Mouse (Mus musculus) MEL (cell line): ENCODE data around the gene Gab2. TPM values are rescaled to one million over a fixed set of nuclear protein-coding genes. Genes with fewer than 3 reads are reported as not detected.

Source experiments
- DNase-seq: peaks from one replicate; pipeline ENCODE4 v3.0.0; 2011; ENCODE audit warnings: low read depth, low spot score
- H3K27ac ChIP-seq: 2 replicates; pipeline ENCODE4 v1.5.1; 2012; ENCODE audit warnings: low read depth, mild to moderate bottlenecking, control low read depth, low read length, moderate library complexity; ENCODE audit not compliant: control insufficient read depth
- H3K27me3 ChIP-seq, 2 experiments: fragments of 150-350 bp in 1 of 2; sonication (generic) in 1 of 2; 2 replicates each; pipeline ENCODE4 v1.6.1; 2012; ENCODE audit warnings: low read length in 2 of 2, mild to moderate bottlenecking in 2 of 2, improper control_type of control experiment in 1 of 2, moderate library complexity in 1 of 2; ENCODE audit not compliant: insufficient read depth in 2 of 2, control insufficient read depth in 1 of 2
- H3K36me3 ChIP-seq, 2 experiments: 2 replicates each; pipeline ENCODE4 v1.6.1; 2012 to 2014; ENCODE audit warnings: low read length in 2 of 2, improper control_type of control experiment in 1 of 2, inconsistent platforms in 1 of 2, mild to moderate bottlenecking in 1 of 2; ENCODE audit not compliant: insufficient read depth in 2 of 2, control insufficient read depth in 1 of 2
- H3K4me1 ChIP-seq, 2 experiments: fragments of 150-350 bp in 1 of 2; sonication (generic) in 1 of 2; 2 replicates each; pipeline ENCODE4 v1.6.1; 2012; ENCODE audit warnings: low read length in 2 of 2, improper control_type of control experiment in 1 of 2, mild to moderate bottlenecking in 1 of 2; ENCODE audit not compliant: insufficient read depth in 2 of 2, control insufficient read depth in 1 of 2
- H3K4me3 ChIP-seq, 2 experiments: fragments of 150-350 bp in 1 of 2; sonication (generic) in 1 of 2; 2 replicates each; pipeline ENCODE4 v1.5.1; 2012; ENCODE audit warnings: low read depth in 2 of 2, low read length in 2 of 2, mild to moderate bottlenecking in 2 of 2, moderate library complexity in 2 of 2, control low read depth in 1 of 2, improper control_type of control experiment in 1 of 2; ENCODE audit not compliant: control insufficient read depth in 1 of 2, insufficient read depth in 1 of 2
- H3K79me2 ChIP-seq: 2 replicates; pipeline ENCODE4 v1.6.1; 2012; ENCODE audit warnings: mild to moderate bottlenecking, low read length, moderate library complexity; ENCODE audit not compliant: control insufficient read depth, poor library complexity, insufficient read depth
- H3K9ac ChIP-seq: 2 replicates; pipeline ENCODE4 v1.6.1; 2012; ENCODE audit warnings: low read depth, mild to moderate bottlenecking, control low read depth, low read length, moderate library complexity; ENCODE audit not compliant: control insufficient read depth, poor library complexity, severe bottlenecking
- H3K9me3 ChIP-seq: fragments of 150-350 bp; sonication (generic); replicated peaks from 2 replicates; pipeline ENCODE4 v1.6.1; 2012; ENCODE audit warnings: mild to moderate bottlenecking, low read length, improper control_type of control experiment, moderate library complexity; ENCODE audit not compliant: insufficient read depth
- BHLHE40 ChIP-seq: IDR thresholded peaks from 2 replicates; pipeline ENCODE4 v1.6.1; 2012; ENCODE audit warnings: low read depth, mild to moderate bottlenecking, inconsistent platforms, low read length, improper control_type of control experiment, borderline replicate concordance
- CHD1 ChIP-seq: IDR thresholded peaks from 2 replicates; pipeline ENCODE4 v1.6.1; 2012; ENCODE audit warnings: low read depth, mild to moderate bottlenecking, inconsistent platforms, low read length, improper control_type of control experiment
- CHD2 ChIP-seq: IDR thresholded peaks from 2 replicates; pipeline ENCODE4 v1.6.1; 2011; ENCODE audit warnings: low read length, improper control_type of control experiment
- CTCF ChIP-seq, 3 experiments: IDR thresholded peaks in 2 of 3; conservative IDR thresholded peaks in 1 of 3; 2 replicates each; pipeline ENCODE4 v1.5.1; 2011 to 2012; ENCODE audit warnings: low read length in 3 of 3, low read depth in 2 of 3, mild to moderate bottlenecking in 2 of 3, improper control_type of control experiment in 1 of 3, inconsistent platforms in 1 of 3, mixed read lengths in 1 of 3, moderate library complexity in 1 of 3; ENCODE audit not compliant: control insufficient read depth in 1 of 3, insufficient read depth in 1 of 3, poor library complexity in 1 of 3, severe bottlenecking in 1 of 3
- E2F4 ChIP-seq: IDR thresholded peaks from 2 replicates; pipeline ENCODE4 v1.6.1; 2011; ENCODE audit warnings: low read depth, low read length, improper control_type of control experiment, borderline replicate concordance
- ELF1 ChIP-seq: IDR thresholded peaks from 2 replicates; pipeline ENCODE4 v1.6.1; 2014; ENCODE audit warnings: low read depth, mild to moderate bottlenecking, inconsistent platforms, low read length, improper control_type of control experiment, moderate library complexity
- GABPA ChIP-seq: IDR thresholded peaks from 2 replicates; pipeline ENCODE4 v1.6.1; 2012; ENCODE audit warnings: low read depth, mild to moderate bottlenecking, inconsistent platforms, low read length, improper control_type of control experiment, moderate library complexity
- GATA1 ChIP-seq: IDR thresholded peaks from 2 replicates; pipeline ENCODE4 v1.6.1; 2011; ENCODE audit warnings: low read depth, low read length, improper control_type of control experiment
- HCFC1 ChIP-seq: IDR thresholded peaks from 2 replicates; pipeline ENCODE4 v1.6.1; 2012; ENCODE audit warnings: low read depth, mild to moderate bottlenecking, inconsistent platforms, low read length, improper control_type of control experiment, moderate library complexity
- KAT2A ChIP-seq: conservative IDR thresholded peaks from 2 replicates; pipeline ENCODE4 v1.6.1; 2012; ENCODE audit warnings: low read depth, low read length, improper control_type of control experiment, inconsistent platforms
- MAFK ChIP-seq: IDR thresholded peaks from 2 replicates; pipeline ENCODE4 v1.6.1; 2011; ENCODE audit warnings: low read depth, mild to moderate bottlenecking, low read length, improper control_type of control experiment, borderline replicate concordance
- MAZ ChIP-seq: IDR thresholded peaks from 2 replicates; pipeline ENCODE4 v1.6.1; 2012; ENCODE audit warnings: low read depth, mild to moderate bottlenecking, inconsistent platforms, low read length, improper control_type of control experiment
- MXI1 ChIP-seq: IDR thresholded peaks from 2 replicates; pipeline ENCODE4 v1.6.1; 2011; ENCODE audit warnings: mild to moderate bottlenecking, low read depth, low read length, improper control_type of control experiment
- MYB ChIP-seq: IDR thresholded peaks from 2 replicates; pipeline ENCODE4 v1.6.1; 2011; ENCODE audit warnings: mild to moderate bottlenecking, low read depth, low read length, improper control_type of control experiment
- MYC ChIP-seq: IDR thresholded peaks from 2 replicates; pipeline ENCODE4 v1.6.1; 2011; ENCODE audit warnings: low read depth, mild to moderate bottlenecking, low read length, improper control_type of control experiment, moderate library complexity
- NELFE ChIP-seq: IDR thresholded peaks from 2 replicates; pipeline ENCODE4 v1.6.1; 2011; ENCODE audit warnings: low read depth, low read length, improper control_type of control experiment
- NRF1 ChIP-seq: IDR thresholded peaks from 2 replicates; pipeline ENCODE4 v1.6.1; 2014; ENCODE audit warnings: low read depth, mild to moderate bottlenecking, inconsistent platforms, low read length, improper control_type of control experiment, moderate library complexity; ENCODE audit not compliant: poor library complexity, insufficient read depth, severe bottlenecking
- POLR2A ChIP-seq, 2 experiments: IDR thresholded peaks; 2 replicates each; pipeline ENCODE4 v1.6.1; 2011 to 2012; ENCODE audit warnings: low read length in 2 of 2, mild to moderate bottlenecking in 2 of 2, control low read depth in 1 of 2, improper control_type of control experiment in 1 of 2, low read depth in 1 of 2, moderate library complexity in 1 of 2; ENCODE audit not compliant: control insufficient read depth in 1 of 2, insufficient read depth in 1 of 2, poor library complexity in 1 of 2
- POLR2AphosphoS5 ChIP-seq: IDR thresholded peaks from 2 replicates; pipeline ENCODE4 v1.6.1; 2012; ENCODE audit warnings: low read depth, borderline replicate concordance, mild to moderate bottlenecking, inconsistent platforms, low read length, moderate library complexity, mixed read lengths
- RAD21 ChIP-seq: IDR thresholded peaks from 2 replicates; pipeline ENCODE4 v1.6.1; 2011; ENCODE audit warnings: mild to moderate bottlenecking, low read depth, low read length, improper control_type of control experiment
- RCOR1 ChIP-seq: IDR thresholded peaks from 2 replicates; pipeline ENCODE4 v1.6.1; 2012; ENCODE audit warnings: low read depth, mild to moderate bottlenecking, inconsistent platforms, low read length, improper control_type of control experiment
- SMC3 ChIP-seq: IDR thresholded peaks from 2 replicates; pipeline ENCODE4 v1.6.1; 2011; ENCODE audit warnings: low read depth, low read length, improper control_type of control experiment
- TAL1 ChIP-seq: IDR thresholded peaks from 2 replicates; pipeline ENCODE4 v1.6.1; 2012; ENCODE audit warnings: mild to moderate bottlenecking, inconsistent platforms, low read length, moderate library complexity, mixed read lengths
- TBP ChIP-seq: IDR thresholded peaks from 2 replicates; pipeline ENCODE4 v1.8.0; 2011; ENCODE audit warnings: low read depth, low read length, improper control_type of control experiment
- ZC3H11A ChIP-seq: IDR thresholded peaks from 2 replicates; pipeline ENCODE4 v1.6.1; 2012; ENCODE audit warnings: low read depth, mild to moderate bottlenecking, inconsistent platforms, low read length, improper control_type of control experiment
- ZKSCAN1 ChIP-seq: IDR thresholded peaks from 2 replicates; pipeline ENCODE4 v1.6.1; 2012; ENCODE audit warnings: low read depth, mild to moderate bottlenecking, inconsistent platforms, low read length, improper control_type of control experiment, moderate library complexity
- ZMIZ1 ChIP-seq: IDR thresholded peaks from 2 replicates; pipeline ENCODE4 v1.6.1; 2012; ENCODE audit warnings: low read depth, mild to moderate bottlenecking, inconsistent platforms, low read length, improper control_type of control experiment, moderate library complexity
- ZNF384 ChIP-seq: IDR thresholded peaks from 2 replicates; pipeline ENCODE4 v1.6.1; 2012; ENCODE audit warnings: low read depth, mild to moderate bottlenecking, inconsistent platforms, low read length, improper control_type of control experiment
- polyA plus RNA-seq, 2 experiments: library from polyadenylated mRNA; stranded (reverse) in 1 of 2; unstranded in 1 of 2; fragments of >175 nt in 1 of 2; fragments of >200 nt in 1 of 2; gene quantifications; 2 replicates each; pipeline versions ENCODE4 v1.2.1 to v1.2.4; 2012; ENCODE audit warnings: low replicate concordance in 2 of 2, low read depth in 1 of 2; ENCODE audit not compliant: insufficient read length in 2 of 2, insufficient read depth in 1 of 2, missing spikeins in 1 of 2
- total RNA-seq: library from RNA; depleted of rRNA; stranded (reverse); fragments of 300-350 nt; gene quantifications from 2 replicates; pipeline ENCODE4 v1.2.3, GENCODE M21; 2012; rRNA removed

Gab2 gene
- total RNA-seq = 5.0 and 5.1 TPM in 2 replicates
- polyA plus RNA-seq = 10 to 100 TPM in 1 of 2 experiments, not detected in 1; 11.5 TPM

GRCm38 (mm10) chr7:97081242-97081958 is at the start of gene Gab2:
TSS of gene Gab2 (plus strand) at chr7:97081586.
- H3K27ac ChIP-seq = peak within 1 kb of the TSS; percentile 73
- H3K4me1 ChIP-seq = peaks cover 0 to 18% of the 10 kb centered on the region in 2 experiments
- H3K36me3 ChIP-seq = peaks cover 0 to 28% of the 10 kb centered on the region in 2 experiments; a peak in 2 of 4 replicates
- peak within 1 kb of the TSS; percentile 83 to 97 for H3K4me3 ChIP-seq
- DNase-seq = peak; percentile 83
- no peaks in the 10 kb centered on the region for H3K9me3 ChIP-seq
- TF ChIP-seq NRF1 (peak; percentile 39; the same call in 1 of the 2 replicates), GATA1 (no peak), ZC3H11A (no peak), MYC (no peak), TBP (no peak), MYB (no peak), NELFE (0 out of 2 replicates have a peak, but pooled peaks have one; percentile 27), MAFK (no peak), CTCF (IDR thresholded peaks at IDR 0.05 in 2 of 3, conservative IDR thresholded peaks at IDR 0.05 in 1 of 3; ENCODE audit: control insufficient read depth in 1 of 3, insufficient read depth in 1 of 3, low read depth in 2 of 3, low read length in 3 of 3, poor library complexity in 1 of 3, severe bottlenecking in 1 of 3) (no peak), POLR2A (IDR thresholded peaks at IDR 0.05; ENCODE audit: control insufficient read depth in 1 of 2, insufficient read depth in 1 of 2, low read depth in 1 of 2, low read length in 2 of 2, poor library complexity in 1 of 2) (peak; percentile 59 to 63; a peak in 3 of 4 replicates), MAZ (peak; percentile 12; the same call in 1 of the 2 replicates), ELF1 (no peak), RAD21 (no peak), ZKSCAN1 (no peak), MXI1 (peak; percentile 33; the same call in 1 of the 2 replicates), E2F4 (no peak), HCFC1 (no peak), RCOR1 (no peak), ZMIZ1 (no peak)
- peaks cover 22% of the 10 kb centered on the region for H3K79me2 ChIP-seq
- H3K9ac ChIP-seq = peak within 1 kb of the TSS; percentile 95
- H3K27me3 ChIP-seq = no peaks in the 10 kb centered on the region

- TF ChIP-seq RAD21 (no peak), KAT2A (no peak), HCFC1 (no peak), BHLHE40 (no peak), CHD2 (no peak), POLR2AphosphoS5 (no peak), ZMIZ1 (no peak), ZNF384 (no peak), E2F4 (no peak), TAL1 (no peak), NRF1 (no peak), GABPA (no peak), POLR2A (IDR thresholded peaks at IDR 0.05; ENCODE audit: control insufficient read depth in 1 of 2, insufficient read depth in 1 of 2, low read depth in 1 of 2, low read length in 2 of 2, poor library complexity in 1 of 2) (no peak), SMC3 (no peak), CHD1 (no peak), CTCF (IDR thresholded peaks at IDR 0.05 in 2 of 3, conservative IDR thresholded peaks at IDR 0.05 in 1 of 3; ENCODE audit: control insufficient read depth in 1 of 3, insufficient read depth in 1 of 3, low read depth in 2 of 3, low read length in 3 of 3, poor library complexity in 1 of 3, severe bottlenecking in 1 of 3) (no peak), RCOR1 (no peak), MXI1 (no peak)
- no peaks in the 10 kb centered on the region for H3K27me3 ChIP-seq
- no peaks in the 10 kb centered on the region for H3K9me3 ChIP-seq
- no peak overlapping the region for H3K9ac ChIP-seq
- H3K36me3 ChIP-seq = peaks cover 0 to 6% of the 10 kb centered on the region in 2 experiments; a peak in 2 of 4 replicates
- H3K4me3 ChIP-seq = no peak overlapping the region
- DNase-seq = no peak
- no peak overlapping the region for H3K27ac ChIP-seq
- H3K79me2 ChIP-seq = no peaks in the 10 kb centered on the region
- no peaks in the 10 kb centered on the region for H3K4me1 ChIP-seq
Observed at GRCm38 (mm10) chr7:97032412-97032811, 49.0 kb upstream of the Gab2 start.
